10 mouse cellular contexts compared by ENCODE assay signal in the genomic region with DNA sequence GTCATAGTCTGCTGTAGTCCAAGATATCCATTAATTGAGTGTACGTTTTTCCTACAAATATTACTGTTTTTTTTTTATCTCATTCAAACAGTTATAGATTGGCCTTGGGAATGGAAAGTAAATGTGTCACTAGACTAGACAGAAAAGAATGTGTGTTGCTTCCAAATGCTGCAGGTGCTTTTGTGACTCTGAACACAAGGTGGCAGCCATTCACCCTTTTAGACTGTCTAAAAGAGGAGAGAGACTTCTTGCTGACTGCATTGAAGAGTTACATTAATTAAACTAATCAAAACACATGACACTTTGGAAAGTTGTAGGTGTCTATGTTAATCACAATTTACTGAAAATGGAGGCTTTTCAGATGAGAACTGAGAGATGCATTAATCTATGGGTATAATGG.
DNase-seq lines count a peak whose midpoint lies in the region; ATAC-seq and TF ChIP-seq lines count a peak whose summit lies in the region.
"Had no signal": no experiment of that assay in that cellular context is flagged by ENCODE, and none has a peak within 500 bp of the region (broad histone marks: within the 10 kb centered on the region; RNA-seq: fewer than 3 reads in every experiment).

No protein-coding gene starts in this region.

- no peak for ATAC-seq in embryonic facial prominence, embryonic 11.5 days (replicated peaks; ENCODE audit: insufficient number of reproducible peaks, low FRiP score, low TSS enrichment, low read depth)
- ATAC-seq in midbrain, postnatal 0 days (ENCODE audit: low FRiP score): 0 out of 2 replicates have a peak, but pooled peaks have one; percentile 27
- ATAC-seq in midbrain, embryonic 11.5 days (ENCODE audit: low FRiP score): no peak

- peak; percentile 30 for DNase-seq in embryonic facial prominence, embryonic 11.5 days (ENCODE audit: low spot score)
- no peak for DNase-seq in embryonic facial prominence, embryonic 10.5 days (ENCODE audit: low spot score)
- DNase-seq in midbrain, postnatal 0 days (ENCODE audit: low spot score): peak; percentile 75
- DNase-seq in midbrain, embryonic 11.5 days (ENCODE audit: low spot score, missing footprints): no peak
- DNase-seq in brain, embryonic 18.5 days (ENCODE audit: low read depth, low spot score): peak; percentile 34
- DNase-seq in kidney, postnatal 10 days: peak; percentile 58
- DNase-seq in lung, postnatal 36 days: peak; percentile 20
- DNase-seq in neural tube, embryonic 10.5 days (ENCODE audit: extremely low spot score, low spot score): no peak

- H3K4me1 ChIP-seq in embryonic facial prominence, embryonic 11.5 days (ENCODE audit: control insufficient read depth, insufficient read depth, low read length): no peaks in the 10 kb centered on the region
- H3K4me1 ChIP-seq in embryonic facial prominence, embryonic 10.5 days: no peaks in the 10 kb centered on the region
- H3K4me1 ChIP-seq in midbrain, postnatal 0 days (ENCODE audit: insufficient read depth, low read length): no peaks in the 10 kb centered on the region
- H3K4me1 ChIP-seq in midbrain, embryonic 11.5 days (ENCODE audit: control insufficient read depth, insufficient read depth, low read length): no peaks in the 10 kb centered on the region
- H3K4me1 ChIP-seq: heart, embryonic 13.5 days had no signal

- peak; percentile 76 for TF ChIP-seq CTCF in midbrain, postnatal 0 days (IDR thresholded peaks at IDR 0.05)

- H3K27me3 ChIP-seq in embryonic facial prominence, embryonic 11.5 days (ENCODE audit: control insufficient read depth, insufficient read depth, low read length): no peaks in the 10 kb centered on the region
- no peaks in the 10 kb centered on the region for H3K27me3 ChIP-seq in embryonic facial prominence, embryonic 10.5 days (replicated peaks; ENCODE audit: low read depth, poor library complexity, severe bottlenecking)
- no peaks in the 10 kb centered on the region for H3K27me3 ChIP-seq in midbrain, postnatal 0 days (ENCODE audit: insufficient read depth, low read length)
- no peaks in the 10 kb centered on the region for H3K27me3 ChIP-seq in midbrain, embryonic 11.5 days (ENCODE audit: control insufficient read depth, insufficient read depth, low read length)
- H3K27me3 ChIP-seq: heart, embryonic 13.5 days had no signal

- H3K36me3 ChIP-seq in embryonic facial prominence, embryonic 11.5 days (replicated peaks; ENCODE audit: control insufficient read depth, insufficient read depth, low read depth, low read length): no peaks in the 10 kb centered on the region
- no peaks in the 10 kb centered on the region for H3K36me3 ChIP-seq in embryonic facial prominence, embryonic 10.5 days (replicated peaks)
- no peaks in the 10 kb centered on the region for H3K36me3 ChIP-seq in midbrain, postnatal 0 days (ENCODE audit: insufficient read depth, low read length)
- H3K36me3 ChIP-seq in midbrain, embryonic 11.5 days (ENCODE audit: control insufficient read depth, insufficient read depth, low read length): no peaks in the 10 kb centered on the region
- H3K36me3 ChIP-seq: G1E; heart, embryonic 13.5 days had no signal

- no peaks in the 10 kb centered on the region for H3K9me3 ChIP-seq in embryonic facial prominence, embryonic 11.5 days (replicated peaks; ENCODE audit: control insufficient read depth, low read length)
- H3K9me3 ChIP-seq in embryonic facial prominence, embryonic 10.5 days: no peaks in the 10 kb centered on the region
- no peaks in the 10 kb centered on the region for H3K9me3 ChIP-seq in midbrain, postnatal 0 days (ENCODE audit: low read length)
- H3K9me3 ChIP-seq in midbrain, embryonic 11.5 days (ENCODE audit: control insufficient read depth, low read length): no peaks in the 10 kb centered on the region
- H3K9me3 ChIP-seq: heart, embryonic 13.5 days had no signal

- no peak overlapping the region for H3K9ac ChIP-seq in embryonic facial prominence, embryonic 11.5 days (replicated peaks; ENCODE audit: low read length)
- no peak overlapping the region for H3K9ac ChIP-seq in midbrain, postnatal 0 days (replicated peaks; ENCODE audit: low read length, poor library complexity, severe bottlenecking)
- H3K9ac ChIP-seq in midbrain, embryonic 11.5 days (ENCODE audit: low read length): no peak overlapping the region
- H3K9ac ChIP-seq: heart, embryonic 13.5 days had no signal

- no peak overlapping the region for H3K27ac ChIP-seq in embryonic facial prominence, embryonic 11.5 days (replicated peaks; ENCODE audit: low read depth, low read length)
- H3K27ac ChIP-seq in embryonic facial prominence, embryonic 10.5 days (replicated peaks): no peak overlapping the region
- no peak overlapping the region for H3K27ac ChIP-seq in midbrain, postnatal 0 days (ENCODE audit: low read depth, low read length)
- no peak overlapping the region for H3K27ac ChIP-seq in midbrain, embryonic 11.5 days (ENCODE audit: low read depth, low read length)
- H3K27ac ChIP-seq: heart, embryonic 13.5 days had no signal

- WGBS in embryonic facial prominence, embryonic 11.5 days: 75% methylated on average over 1 of the region's 1 CpGs
- WGBS in embryonic facial prominence, embryonic 10.5 days: 86% methylated on average over 1 of the region's 1 CpGs
- WGBS in midbrain, postnatal 0 days: 81% methylated on average over 1 of the region's 1 CpGs
- WGBS in midbrain, embryonic 11.5 days: 81% methylated on average over 1 of the region's 1 CpGs

- no peak overlapping the region for H3K4me2 ChIP-seq in embryonic facial prominence, embryonic 11.5 days (ENCODE audit: low read depth, low read length)
- H3K4me2 ChIP-seq in midbrain, postnatal 0 days (ENCODE audit: low read depth, low read length, poor library complexity, severe bottlenecking): no peak overlapping the region
- H3K4me2 ChIP-seq in midbrain, embryonic 11.5 days: no peak overlapping the region
- H3K4me2 ChIP-seq: heart, embryonic 13.5 days had no signal

- no peak overlapping the region for H3K4me3 ChIP-seq in embryonic facial prominence, embryonic 11.5 days (ENCODE audit: low read depth, low read length)
- no peak overlapping the region for H3K4me3 ChIP-seq in embryonic facial prominence, embryonic 10.5 days
- H3K4me3 ChIP-seq in midbrain, postnatal 0 days (ENCODE audit: low read depth, low read length): no peak overlapping the region
- no peak overlapping the region for H3K4me3 ChIP-seq in midbrain, embryonic 11.5 days (ENCODE audit: low read depth, low read length)
- H3K4me3 ChIP-seq: heart, embryonic 13.5 days had no signal

Comparison
In these comparisons a context has a peak if more than half of its experiments do, and no peak if none do; other contexts are left out.
1. DNase-seq: peak in embryonic facial prominence, embryonic 11.5 days (single experiment), midbrain, postnatal 0 days (single experiment), brain, embryonic 18.5 days (single experiment), kidney, postnatal 10 days (single experiment) and lung, postnatal 36 days (single experiment); none in embryonic facial prominence, embryonic 10.5 days (single experiment), midbrain, embryonic 11.5 days (single experiment) and neural tube, embryonic 10.5 days (single experiment).